Mouse (Mus musculus) embryonic stem cell, embryonic (primary cell): Measurements from ENCODE around the gene Shbg.

Experiments
- CTCF ChIA-PET, 4 experiments: fragments of 300-600 bp in 2 of 4; fragments of 350-600 bp in 2 of 4; sonication (Branson Sonifier 250); formaldehyde crosslinking; loops; one replicate each; lab custom pipeline; 2022; ENCODE audit warnings: inconsistent platforms in 2 of 4; lab: Charles Lee
- POLR2A ChIA-PET, 4 experiments: fragments of 300-600 bp in 2 of 4; fragments of 350-600 bp in 2 of 4; sonication (Branson Sonifier 250); formaldehyde crosslinking; loops; one replicate each; lab custom pipeline; 2022; ENCODE audit warnings: antibody characterized with exemption in 4 of 4, inconsistent platforms in 1 of 4; lab: Charles Lee

The Shbg gene

GRCm38 (mm10) chr11:69600098-69600497 is 17.6 kb downstream of the Shbg start:
- ChIA-PET POLR2A (interaction anchor here in 3 of 4 experiments (0.5 to 16.3 kb wide), 42 partner anchors 8 to 335 kb away, joined by 3 to 500 read pairs (median 4); partner anchors contain the start of genes Trp53 (in 3 of the 3), Wrap53 (in 3 of the 3), Fxr2 (in 2 of the 3) and Cd68 (in 1 of the 3)), CTCF (interaction anchor here (0.6 to 2.7 kb wide), 12 partner anchors 10 to 321 kb away, joined by 3 to 18 read pairs (median 3); partner anchors contain the start of genes Sat2 (in 1 of the 4), Trp53 (in 1 of the 4) and Wrap53 (in 1 of the 4))

- ChIA-PET CTCF (interaction anchor here (0.6 to 2.7 kb wide), 9 partner anchors 9 to 278 kb away, joined by 3 to 18 read pairs (median 4); partner anchors contain the start of genes Trp53 (in 1 of the 4) and Wrap53 (in 1 of the 4)), POLR2A (interaction anchor here (0.6 to 16.3 kb wide), 32 partner anchors 10 to 331 kb away, joined by 3 to 500 read pairs (median 4); partner anchors contain the start of genes Trp53 (in 3 of the 4), Wrap53 (in 3 of the 4), Cntrob (in 1 of the 4) and Eif5a (in 1 of the 4))
These were observed 18.3 kb downstream of the Shbg start for GRCm38 (mm10) chr11:69599436-69599835.

- POLR2A ChIA-PET: interaction anchor here in 3 of 4 experiments (0.7 to 16.3 kb wide), 7 partner anchors 10 to 219 kb away, joined by 3 to 500 read pairs (median 6); partner anchors contain the start of genes Trp53 (in 3 of the 3), Wrap53 (in 3 of the 3) and Atp1b2 (in 2 of the 3)
- CTCF ChIA-PET: interaction anchor here in 1 of 4 experiments (0.6 to 1.8 kb wide), 2 partner anchors 10 to 29 kb away, joined by 3 to 5 read pairs; no protein-coding TSS in a partner anchor
These were observed 22.9 kb downstream of the Shbg start for GRCm38 (mm10) chr11:69594853-69595252.

- ChIA-PET POLR2A (interaction anchor here in 3 of 4 experiments (0.6 to 17.7 kb wide), 17 partner anchors 8 to 269 kb away, joined by 3 to 500 read pairs (median 4); partner anchors contain the start of genes Trp53 (in 3 of the 3), Wrap53 (in 3 of the 3), Atp1b2 (in 2 of the 3) and Cntrob (in 1 of the 3)), CTCF (interaction anchor here in 2 of 4 experiments (0.7 to 1.6 kb wide), 3 partner anchors 36 to 582 kb away, joined by 3 read pairs; no protein-coding TSS in a partner anchor)
These were observed 24.9 kb downstream of the Shbg start for GRCm38 (mm10) chr11:69592799-69593198.

GRCm38 (mm10) chr11:69591899-69592637 is 25.6 kb downstream of the Shbg start:
- POLR2A ChIA-PET: interaction anchor here (0.6 to 17.7 kb wide), 18 partner anchors 8 to 268 kb away, joined by 3 to 500 read pairs (median 4); partner anchors contain the start of genes Trp53 (in 3 of the 4), Wrap53 (in 3 of the 4), Atp1b2 (in 2 of the 4) and Cntrob (in 1 of the 4)
- CTCF ChIA-PET: interaction anchor here in 2 of 4 experiments (0.7 kb wide), 2 partner anchors 125 to 339 kb away, joined by 3 to 5 read pairs; no protein-coding TSS in a partner anchor

GRCm38 (mm10) chr11:69591424-69591823 is 26.3 kb downstream of the Shbg start:
- ChIA-PET CTCF (interaction anchor here in 2 of 4 experiments (0.7 to 3.1 kb wide), 2 partner anchors 11 to 338 kb away, joined by 5 to 14 read pairs; partner anchors contain the start of genes Trp53 (in 1 of the 2) and Wrap53 (in 1 of the 2)), POLR2A (interaction anchor here (0.7 to 17.7 kb wide), 10 partner anchors 9 to 63 kb away, joined by 3 to 500 read pairs (median 6); partner anchors contain the start of genes Atp1b2 (in 2 of the 4), Trp53 (in 2 of the 4), Wrap53 (in 2 of the 4) and Fxr2 (in 1 of the 4))

GRCm38 (mm10) chr11:69590622-69591021 is 27.1 kb downstream of the Shbg start:
- ChIA-PET POLR2A (interaction anchor here (0.6 to 17.7 kb wide), 19 partner anchors 8 to 810 kb away, joined by 3 to 500 read pairs (median 6); partner anchors contain the start of genes Atp1b2 (in 3 of the 4), Trp53 (in 2 of the 4), Wrap53 (in 2 of the 4) and Fxr2 (in 1 of the 4)), CTCF (interaction anchor here in 3 of 4 experiments (0.6 to 3.1 kb wide), 12 partner anchors 9 to 1078 kb away, joined by 3 to 18 read pairs (median 6); partner anchors contain the start of genes Trp53 (in 2 of the 3) and Wrap53 (in 2 of the 3))

GRCm38 (mm10) chr11:69589207-69589834 is 28.4 kb downstream of the Shbg start:
- POLR2A ChIA-PET: interaction anchor here in 3 of 4 experiments (0.7 to 17.7 kb wide), 24 partner anchors 8 to 128 kb away, joined by 3 to 500 read pairs (median 5); partner anchors contain the start of genes Atp1b2 (in 3 of the 3), Trp53 (in 3 of the 3), Wrap53 (in 3 of the 3) and Efnb3 (in 1 of the 3)
- CTCF ChIA-PET: interaction anchor here (0.5 to 3.1 kb wide), 7 partner anchors 9 to 128 kb away, joined by 3 to 18 read pairs (median 5); partner anchors contain the start of genes Trp53 (in 2 of the 4) and Wrap53 (in 2 of the 4)

- ChIA-PET CTCF (interaction anchor here (0.6 to 1.6 kb wide), 9 partner anchors 10 to 164 kb away, joined by 3 to 6 read pairs (median 4); partner anchors contain the start of gene Fxr2 (in 1 of the 4)), POLR2A (interaction anchor here (0.5 to 17.7 kb wide), 51 partner anchors 8 to 452 kb away, joined by 3 to 500 read pairs (median 3); partner anchors contain the start of genes Atp1b2 (in 2 of the 4), Cd68 (in 2 of the 4), Mpdu1 (in 2 of the 4) and Shbg (in 2 of the 4))
These were observed 31.9 kb downstream of the Shbg start for GRCm38 (mm10) chr11:69585718-69586325.

GRCm38 (mm10) chr11:69584937-69585336 is 32.8 kb downstream of the Shbg start:
- ChIA-PET CTCF (interaction anchor here (0.5 to 1.5 kb wide), 6 partner anchors 11 to 121 kb away, joined by 3 to 5 read pairs (median 4); no protein-coding TSS in a partner anchor), POLR2A (interaction anchor here (0.7 to 17.7 kb wide), 41 partner anchors 9 to 451 kb away, joined by 3 to 500 read pairs (median 5); partner anchors contain the start of genes Atp1b2 (in 3 of the 4), Mpdu1 (in 3 of the 4), Cd68 (in 2 of the 4) and Shbg (in 2 of the 4))

GRCm38 (mm10) chr11:69584008-69584407 is 33.7 kb downstream of the Shbg start:
- ChIA-PET POLR2A (interaction anchor here (0.5 to 17.7 kb wide), 32 partner anchors 8 to 316 kb away, joined by 3 to 500 read pairs (median 4); partner anchors contain the start of genes Atp1b2 (in 3 of the 4), Efnb3 (in 2 of the 4), Shbg (in 2 of the 4) and Eif4a1 (in 1 of the 4)), CTCF (interaction anchor here in 3 of 4 experiments (0.6 to 1.1 kb wide), 5 partner anchors 13 to 37 kb away, joined by 3 to 4 read pairs (median 3); no protein-coding TSS in a partner anchor)

- POLR2A ChIA-PET: interaction anchor here (0.6 to 17.7 kb wide), 73 partner anchors 9 to 522 kb away, joined by 3 to 500 read pairs (median 4); partner anchors contain the start of genes Atp1b2 (in 2 of the 4), Cd68 (in 2 of the 4), Efnb3 (in 2 of the 4) and Fxr2 (in 2 of the 4)
- CTCF ChIA-PET: interaction anchor here in 3 of 4 experiments (0.6 to 2.7 kb wide), 9 partner anchors 21 to 1178 kb away, joined by 3 to 16 read pairs (median 3); no protein-coding TSS in a partner anchor
These were observed 35.4 kb downstream of the Shbg start for GRCm38 (mm10) chr11:69582230-69582805.

GRCm38 (mm10) chr11:69581814-69582213 is 35.9 kb downstream of the Shbg start:
- POLR2A ChIA-PET: interaction anchor here (0.5 to 17.7 kb wide), 79 partner anchors 9 to 577 kb away, joined by 3 to 500 read pairs (median 4); partner anchors contain the start of genes Efnb3 (in 3 of the 4), Atp1b2 (in 2 of the 4), Cd68 (in 2 of the 4) and Fxr2 (in 2 of the 4)
- CTCF ChIA-PET: interaction anchor here in 3 of 4 experiments (0.6 to 2.7 kb wide), 7 partner anchors 24 to 1178 kb away, joined by 3 to 16 read pairs (median 3); no protein-coding TSS in a partner anchor

- ChIA-PET POLR2A (interaction anchor here (0.5 to 17.7 kb wide), 115 partner anchors 10 to 576 kb away, joined by 3 to 500 read pairs (median 6); partner anchors contain the start of genes Fxr2 (in 4 of the 4), Efnb3 (in 3 of the 4), Sat2 (in 3 of the 4) and Atp1b2 (in 2 of the 4)), CTCF (interaction anchor here in 2 of 4 experiments (0.7 to 2.7 kb wide), 12 partner anchors 8 to 339 kb away, joined by 3 to 19 read pairs (median 4); no protein-coding TSS in a partner anchor)
These were observed 36.5 kb downstream of the Shbg start for GRCm38 (mm10) chr11:69581147-69581688.
